Mouse (Mus musculus) Muller cell, postnatal 12 days (primary cell): ENCODE data around the gene Gm49366.
A peak's percentile ranks its signal among the peaks of the same experiment; 100 is the strongest.
"Not testable (repeated sequence)": the region's sequence is repeated elsewhere in the genome, so short reads cannot be mapped to it uniquely, and the experiment has no call there.

ENCODE experiments used
- DNase-seq: peaks from one replicate; pipeline ENCODE4 v3.0.0-alpha.2; 2015; ENCODE audit errors: inconsistent ontology term

Gene Gm49366

DNA sequence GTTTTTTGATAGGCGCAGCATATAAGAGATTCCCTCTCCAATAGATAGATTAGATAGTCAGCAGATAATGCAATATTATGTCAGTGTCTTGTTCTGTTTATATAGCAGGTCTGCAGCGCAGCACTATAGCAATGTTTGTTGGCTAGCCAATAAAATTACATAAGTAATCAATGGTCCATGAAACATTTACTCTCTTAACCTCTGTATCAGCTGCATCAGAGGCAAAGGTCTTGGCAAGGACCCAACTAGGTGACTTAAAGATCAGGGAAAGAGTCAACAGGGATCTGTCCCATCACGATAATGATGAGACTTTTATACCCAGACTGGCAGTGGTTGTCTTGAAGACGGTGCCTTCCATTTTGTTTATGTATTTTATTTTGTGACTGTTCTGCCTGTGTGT is 5.9 kb upstream of the Gm49366 start:
- no peak for DNase-seq

DNA sequence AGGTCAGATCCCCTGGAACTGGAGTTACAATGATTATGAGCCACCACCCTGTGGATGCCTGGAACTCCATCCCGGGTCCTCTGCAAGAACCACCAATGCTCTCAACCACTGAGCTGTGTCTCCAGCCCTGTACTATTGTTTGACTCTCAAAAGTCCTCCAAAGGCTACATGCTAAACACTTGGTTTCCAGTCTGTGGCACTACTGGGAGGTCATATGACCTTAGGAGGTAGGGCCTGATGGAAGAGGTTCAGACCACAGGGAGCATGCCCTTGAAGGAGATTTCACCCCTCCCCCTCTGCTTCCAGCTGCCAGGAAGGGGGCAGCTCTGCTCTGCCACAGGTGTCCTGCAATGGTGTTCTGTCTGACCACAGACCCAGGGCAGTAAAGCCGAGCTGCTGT is 5.4 kb upstream of the Gm49366 start:
- DNase-seq, result not testable (repeated sequence)

DNA sequence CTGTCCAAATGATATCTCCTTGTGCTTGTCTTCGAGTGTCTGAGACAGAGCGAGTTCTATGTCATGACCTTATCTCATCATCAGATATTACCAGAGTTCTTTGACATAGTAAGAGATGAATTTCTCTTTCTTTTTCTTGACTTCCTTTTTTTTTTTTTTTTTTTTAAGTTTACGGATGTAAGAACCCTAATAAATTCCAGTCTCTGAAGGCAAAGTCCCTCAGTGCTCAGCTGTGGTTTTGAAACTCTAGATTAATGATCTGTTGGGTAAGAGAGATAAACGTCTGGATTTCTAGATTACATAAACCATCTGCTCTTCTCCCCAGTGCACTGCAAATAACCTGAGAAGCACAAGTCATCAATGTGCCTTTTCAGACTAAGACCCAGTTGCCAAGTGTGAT is 4.6 kb upstream of the Gm49366 start:
- no peak for DNase-seq

DNA sequence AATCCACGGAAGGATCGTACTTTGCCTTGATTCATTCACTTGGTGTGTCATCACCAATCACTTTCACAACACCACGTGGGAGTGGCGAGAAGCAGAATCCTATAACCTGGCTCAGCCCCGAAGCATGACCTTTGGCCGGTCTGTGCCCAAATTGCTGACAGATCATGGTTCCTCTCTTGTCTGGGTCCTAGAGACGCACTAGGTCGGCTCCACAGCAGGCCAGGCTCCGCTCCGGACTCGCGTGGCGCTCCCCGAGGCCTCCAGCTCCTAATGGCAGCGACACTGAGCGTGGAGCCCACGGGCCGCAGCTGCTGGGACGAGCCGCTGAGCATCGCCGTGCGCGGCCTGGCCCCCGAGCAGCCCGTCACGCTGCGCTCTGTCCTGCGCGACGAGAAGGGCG is 494 bp upstream of the Gm49366 start, which contains the start of gene Acot4:
TSS of gene Acot4 (plus strand) at position 139 of the 400 bp plus-strand sequence.
- DNase-seq, result peak; percentile 8

DNA sequence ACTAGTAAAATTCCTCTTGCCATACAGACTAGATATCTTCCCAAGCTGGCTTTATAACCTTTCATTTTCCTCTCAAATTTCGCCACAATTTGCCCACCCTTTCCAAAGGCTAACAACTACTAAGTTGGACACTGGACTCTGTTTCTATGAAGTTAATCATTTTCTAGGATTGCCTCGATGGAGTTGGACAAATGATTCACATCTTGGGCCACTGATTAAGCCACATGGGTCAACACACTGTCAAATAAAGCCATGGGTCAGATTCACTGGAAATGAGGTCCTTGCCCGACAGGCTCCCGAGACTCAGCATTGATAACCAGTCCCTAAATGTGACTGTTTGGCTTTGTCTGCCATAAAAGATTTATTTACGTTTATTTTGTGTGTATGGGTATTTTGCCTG is 3.5 kb downstream of the Gm49366 start:
- DNase-seq, result no peak

DNA sequence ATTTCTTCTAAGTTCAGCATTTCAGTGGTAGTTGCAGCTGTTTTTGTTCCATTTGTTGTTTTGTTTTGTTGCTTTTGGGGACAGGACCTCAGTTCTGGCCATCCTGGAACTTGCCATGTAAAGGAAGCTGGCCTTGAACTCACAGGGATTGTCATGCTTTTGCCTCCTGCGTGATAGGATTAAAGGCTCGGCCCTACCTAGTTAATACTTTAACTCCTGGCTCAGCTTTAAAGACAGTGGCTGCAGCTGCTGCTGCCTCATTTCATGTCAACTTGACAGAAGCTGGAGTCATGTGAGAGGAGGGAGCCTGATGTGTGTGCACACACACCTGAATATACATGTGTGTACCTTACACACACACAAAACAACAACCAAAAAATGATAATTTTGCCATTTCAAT is 5.3 kb downstream of the Gm49366 start:
- DNase-seq, result no peak

DNA sequence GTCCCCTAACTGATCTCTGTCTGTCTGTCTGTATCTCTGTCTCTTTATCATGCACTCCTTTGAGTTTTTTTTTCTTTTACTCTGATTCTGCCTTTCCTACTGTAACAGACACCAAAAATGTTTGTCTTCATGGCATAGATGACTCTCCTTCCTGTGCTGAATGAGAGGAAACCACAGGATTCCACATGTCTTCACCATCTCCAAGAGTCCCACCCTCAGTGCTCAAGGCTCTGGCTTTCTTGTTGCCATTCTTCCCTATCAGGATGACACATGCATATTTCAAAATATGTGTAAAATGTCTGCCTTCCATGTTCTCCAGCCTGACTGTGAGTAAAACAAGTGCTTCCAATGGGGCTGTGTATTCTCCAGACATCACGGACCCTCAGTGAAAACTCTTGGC is 8.2 kb downstream of the Gm49366 start:
- no peak for DNase-seq

DNA sequence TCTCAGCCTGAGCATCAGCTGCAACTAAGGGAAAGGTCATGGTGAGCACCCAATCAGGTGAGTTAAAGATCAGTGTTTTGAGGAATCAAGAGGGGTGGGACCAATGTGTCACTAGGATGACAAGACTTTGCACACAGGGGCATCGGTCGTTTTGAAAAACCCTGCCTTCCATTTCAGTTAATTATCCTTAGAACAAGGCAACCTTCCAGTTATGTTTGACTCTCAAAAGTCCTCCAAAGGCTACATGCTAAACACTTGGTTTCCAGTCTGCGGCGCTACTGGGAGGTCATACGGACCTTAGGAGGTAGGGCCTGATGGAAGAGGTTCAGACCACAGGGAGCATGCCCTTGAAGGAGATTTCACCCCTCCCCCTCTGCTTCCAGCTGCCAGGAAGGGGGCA is 12.0 kb downstream of the Gm49366 start:
- DNase-seq, result not testable (repeated sequence)

DNA sequence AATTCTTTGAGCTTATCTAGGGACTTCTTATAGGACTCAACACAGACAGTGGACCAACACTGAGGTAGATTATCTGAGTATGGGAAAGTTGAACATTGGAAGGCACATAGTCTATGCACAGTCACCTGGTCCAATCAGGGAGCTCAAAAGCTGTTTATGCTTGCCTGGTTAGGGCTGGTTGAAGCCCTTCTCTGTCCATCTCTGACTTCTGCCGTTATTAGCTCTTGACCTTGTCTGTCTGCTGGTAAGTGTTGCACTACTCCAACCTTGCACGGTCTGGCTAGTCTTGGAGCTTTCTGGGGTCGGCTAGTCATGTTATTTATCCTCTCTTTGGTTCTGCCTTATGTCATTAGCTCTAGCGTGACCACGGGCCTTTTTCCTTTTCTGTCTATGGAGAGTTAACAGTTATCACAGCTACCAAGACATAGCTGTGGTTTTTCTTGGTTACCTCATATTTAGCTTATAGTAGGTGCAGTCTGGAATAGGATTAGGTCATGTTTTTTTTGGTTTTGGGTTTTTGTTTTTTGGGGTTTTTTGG is 13.3 kb downstream of the Gm49366 start, which contains the start of gene Acot3:
TSS of gene Acot3 (plus strand) at position 208 of the 538 bp plus-strand sequence.
- no peak for DNase-seq

DNA sequence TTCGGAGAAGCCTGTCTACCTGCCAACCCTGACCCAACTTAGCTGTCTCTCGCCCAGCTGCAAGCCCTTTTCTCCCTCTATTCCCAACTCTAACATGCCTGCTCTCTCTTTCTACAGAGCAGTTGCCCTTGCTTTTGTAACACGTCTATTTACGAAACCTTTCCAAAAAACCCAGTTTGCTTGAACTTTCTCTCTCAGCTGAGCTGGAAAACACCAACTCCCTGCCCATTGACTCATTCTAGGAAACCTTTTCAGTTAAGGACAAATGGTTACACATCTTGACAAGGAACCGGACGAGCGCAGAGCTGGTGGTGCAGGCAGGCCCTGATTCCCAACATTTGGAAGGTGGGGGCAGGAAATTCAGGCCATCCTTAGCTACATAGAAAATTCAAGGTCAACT is 13.9 kb downstream of the Gm49366 start:
- DNase-seq, result no peak

DNA sequence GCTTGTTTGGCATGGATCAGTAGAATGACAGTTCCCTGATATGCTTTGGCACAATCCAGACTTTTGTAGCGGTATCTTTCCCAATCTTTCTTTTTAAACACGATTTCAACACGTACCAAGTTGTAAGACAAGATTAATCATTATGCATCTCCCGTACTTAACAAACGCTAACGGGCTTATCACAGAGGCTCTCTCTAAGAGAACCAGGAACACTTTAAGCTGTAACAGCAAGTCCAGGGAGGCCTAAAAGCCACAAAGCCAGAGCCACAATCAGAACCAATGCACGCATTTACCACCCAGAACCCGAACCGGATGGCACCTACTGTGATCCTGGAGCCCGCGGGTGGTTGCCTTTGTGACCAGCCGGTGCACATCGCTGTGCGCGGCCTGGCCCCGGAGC is 14.4 kb downstream of the Gm49366 start:
- DNase-seq, result no peak

DNA sequence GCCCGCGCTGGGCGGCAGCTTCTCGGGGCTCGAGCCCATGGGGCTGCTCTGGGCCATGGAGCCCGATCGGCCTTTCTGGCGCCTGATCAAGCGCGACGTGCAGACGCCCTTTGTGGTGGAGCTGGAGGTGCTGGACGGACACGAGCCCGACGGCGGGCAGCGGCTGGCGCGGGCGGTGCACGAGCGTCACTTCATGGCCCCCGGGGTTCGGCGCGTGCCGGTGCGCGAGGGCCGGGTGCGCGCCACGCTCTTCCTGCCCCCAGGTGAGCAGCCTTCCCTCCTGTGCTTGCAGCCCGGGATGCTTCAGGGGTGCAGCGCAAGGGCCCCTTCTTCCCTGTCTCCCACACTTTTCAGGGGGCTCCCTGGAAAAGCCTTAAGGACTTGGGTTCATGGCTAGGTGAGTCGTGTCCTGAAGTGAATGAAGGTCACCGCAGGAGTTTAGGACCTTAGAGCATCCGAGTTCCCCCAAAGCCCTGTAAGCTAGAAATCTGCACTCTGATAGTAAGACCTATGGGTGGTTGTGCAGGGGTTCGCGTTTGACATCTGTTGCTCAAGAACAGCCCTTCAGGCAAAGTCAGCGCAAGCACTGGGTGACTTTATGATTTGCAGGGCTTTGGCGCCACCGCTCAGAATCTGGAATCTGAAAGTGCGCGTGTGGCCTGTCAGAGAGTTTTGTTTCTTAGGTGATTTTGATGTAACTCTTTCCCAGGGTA is 15.1 kb downstream of the Gm49366 start:
- no peak for DNase-seq

DNA sequence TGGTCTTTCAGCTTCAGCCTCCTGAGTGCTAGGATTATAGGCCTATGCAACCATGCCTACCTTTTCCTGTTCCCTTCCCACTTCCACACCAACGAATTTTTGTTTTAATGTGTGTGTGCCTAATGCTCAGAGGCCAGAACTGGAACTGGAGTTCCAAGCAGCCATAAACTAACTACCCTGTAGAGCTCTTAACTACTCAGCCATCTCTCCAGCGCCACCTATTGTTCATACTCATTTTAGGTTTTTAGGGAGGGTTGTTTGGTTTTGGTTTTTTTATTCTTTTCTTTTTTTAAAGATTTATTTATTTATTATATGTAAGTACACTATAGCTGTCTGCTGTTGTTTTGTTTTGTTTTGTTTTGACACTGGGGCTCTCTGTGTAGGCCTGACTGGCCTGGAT is 22.2 kb downstream of the Gm49366 start:
- no peak for DNase-seq

DNA sequence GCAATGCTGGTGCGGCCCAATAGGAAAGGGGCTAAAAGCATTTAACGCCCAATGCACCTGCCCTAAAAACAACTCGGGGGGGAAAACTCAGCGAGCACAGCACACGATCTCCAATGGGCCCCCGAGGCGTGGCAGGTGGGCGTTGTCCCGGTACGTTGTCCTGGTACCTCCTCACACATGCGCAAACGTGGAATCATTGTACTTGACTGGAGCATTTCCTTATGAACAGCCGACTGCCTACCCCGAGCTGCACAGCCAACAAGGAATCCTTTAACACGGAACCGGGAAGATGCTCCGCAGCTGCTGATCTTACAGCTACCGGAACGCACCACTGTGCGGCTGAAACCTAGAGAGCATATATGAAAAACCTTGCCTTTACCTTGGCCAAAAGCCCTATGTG is 23.6 kb downstream of the Gm49366 start:
- no peak for DNase-seq

DNA sequence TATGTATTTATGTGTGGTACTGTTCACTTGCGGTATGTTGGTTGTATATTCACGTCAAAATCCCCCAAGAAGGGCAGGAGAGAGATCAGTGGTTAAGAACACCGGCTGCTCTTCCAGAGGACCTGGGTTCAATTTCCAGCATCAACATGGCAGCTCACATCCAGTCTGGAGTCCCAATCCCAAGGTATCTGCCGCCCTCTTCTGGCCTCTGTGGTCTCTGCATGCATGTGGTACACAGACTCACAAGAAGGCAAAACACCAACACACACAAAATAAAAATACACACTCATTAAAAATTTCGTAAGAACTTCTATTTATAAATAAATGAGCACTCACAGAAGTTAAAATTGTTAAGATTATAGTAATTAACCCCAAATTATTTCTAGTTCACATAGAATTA is 24.5 kb downstream of the Gm49366 start:
- DNase-seq, result no peak

DNA sequence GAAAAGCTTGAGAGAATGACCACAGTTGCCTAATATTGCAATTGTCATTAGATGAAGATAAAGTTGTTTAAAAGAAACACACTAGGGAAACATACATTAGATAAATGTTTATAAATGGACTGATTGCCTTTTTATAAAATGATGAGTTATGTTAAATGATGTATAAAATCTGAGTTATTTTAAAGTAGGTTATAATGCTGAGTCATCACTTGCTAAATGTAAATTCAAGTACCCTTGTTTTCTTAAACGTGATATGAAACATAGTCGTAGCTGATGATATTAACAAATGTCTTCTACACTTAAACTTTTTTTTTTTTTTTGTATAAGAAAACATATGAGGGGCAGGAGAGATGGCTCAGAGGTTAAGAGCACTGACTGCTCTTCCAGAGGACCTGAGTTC is 25.1 kb downstream of the Gm49366 start:
- DNase-seq, result no peak

DNA sequence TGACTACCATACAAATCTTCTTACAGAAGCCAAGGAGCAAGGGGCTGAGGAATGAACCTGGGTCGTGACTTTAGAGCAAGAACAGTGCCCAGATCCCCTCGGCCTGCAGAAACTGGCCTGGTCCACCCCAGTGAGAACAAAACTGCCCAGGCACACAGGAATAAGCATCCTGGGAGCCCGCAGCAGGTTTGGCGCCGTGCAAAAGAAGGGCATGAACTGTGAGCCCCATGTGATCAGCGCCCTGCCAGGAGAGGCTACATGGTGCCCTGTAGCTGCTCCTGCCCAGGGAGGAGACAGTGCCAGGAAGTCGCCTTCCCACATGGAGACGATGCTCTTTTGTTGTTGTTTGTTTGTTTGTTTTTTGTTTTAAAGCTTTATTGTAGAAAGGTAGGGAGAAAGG is 25.9 kb downstream of the Gm49366 start:
- DNase-seq, result no peak

DNA sequence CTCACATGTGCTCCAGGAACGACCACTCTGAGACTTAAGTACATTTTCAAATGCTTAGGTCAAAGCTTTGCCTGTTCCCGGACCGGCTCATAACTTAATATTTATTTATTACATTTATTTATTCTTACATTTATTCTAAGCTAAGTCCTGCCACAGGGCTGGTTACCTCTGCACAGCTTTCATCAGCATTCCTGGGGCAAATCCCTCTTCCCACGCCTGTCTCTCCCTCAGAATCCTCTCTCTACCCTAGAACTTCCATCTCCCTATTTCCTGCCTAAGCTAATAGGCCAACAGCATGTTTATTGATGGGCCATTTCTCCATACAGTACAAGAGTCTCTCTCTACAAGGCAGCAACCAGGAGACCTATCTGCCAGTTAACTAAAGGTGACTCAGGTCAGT is 29.0 kb downstream of the Gm49366 start:
- DNase-seq, result no peak

DNA sequence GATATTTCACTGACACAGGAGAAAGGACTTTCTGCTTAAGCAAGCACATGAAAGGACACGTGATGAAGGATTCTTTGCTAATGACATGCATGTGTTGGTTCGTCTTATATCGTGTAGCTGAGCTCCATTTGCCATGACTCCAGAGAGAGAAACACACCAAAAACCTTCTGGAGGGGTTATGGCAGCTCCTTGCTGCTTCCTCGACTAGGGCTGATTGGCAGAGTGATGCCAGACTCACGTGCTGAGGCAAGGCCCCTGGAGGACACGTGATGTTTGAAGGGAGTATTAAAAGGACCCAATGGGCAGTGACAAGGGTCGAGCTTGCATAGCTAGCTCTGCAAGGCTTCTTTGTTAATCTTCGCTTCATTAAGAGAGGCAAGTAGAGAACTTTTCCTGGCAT is 29.6 kb downstream of the Gm49366 start:
- no peak for DNase-seq

DNA sequence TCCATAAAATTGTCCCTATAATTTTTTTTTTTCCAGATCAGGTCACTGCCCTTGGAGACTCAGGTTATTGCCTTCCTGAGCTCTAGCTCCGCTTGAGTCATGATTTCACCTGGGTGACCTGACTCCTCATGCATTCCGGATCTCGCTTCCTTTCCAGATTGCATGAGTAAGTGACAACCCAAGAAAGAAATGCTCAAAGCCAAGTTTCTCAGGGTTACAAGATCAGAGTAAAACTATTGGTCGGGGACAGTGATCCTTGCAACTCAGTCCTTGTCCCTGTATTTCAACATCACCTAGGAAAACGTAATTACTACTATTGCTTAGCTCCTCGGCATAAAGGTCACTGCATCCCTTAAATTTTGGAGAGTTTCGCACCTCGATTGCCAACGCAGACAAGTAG is 30.3 kb downstream of the Gm49366 start, which contains the start of gene Acot5:
TSS of gene Acot5 (plus strand) at position 340 of the 400 bp plus-strand sequence.
- no peak for DNase-seq

DNA sequence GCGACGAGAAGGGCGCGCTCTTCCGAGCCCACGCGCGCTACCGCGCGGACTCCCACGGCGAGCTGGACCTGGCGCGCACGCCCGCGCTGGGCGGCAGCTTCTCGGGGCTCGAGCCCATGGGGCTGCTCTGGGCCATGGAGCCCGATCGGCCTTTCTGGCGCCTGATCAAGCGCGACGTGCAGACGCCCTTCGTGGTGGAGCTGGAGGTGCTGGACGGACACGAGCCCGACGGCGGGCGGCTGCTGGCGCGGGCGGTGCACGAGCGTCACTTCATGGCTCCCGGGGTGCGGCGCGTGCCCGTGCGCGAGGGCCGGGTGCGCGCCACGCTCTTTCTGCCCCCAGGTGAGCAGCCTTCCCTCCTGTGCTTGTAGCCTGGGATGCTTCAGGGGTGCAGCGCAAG is 30.8 kb downstream of the Gm49366 start:
- DNase-seq, result not testable (repeated sequence)

DNA sequence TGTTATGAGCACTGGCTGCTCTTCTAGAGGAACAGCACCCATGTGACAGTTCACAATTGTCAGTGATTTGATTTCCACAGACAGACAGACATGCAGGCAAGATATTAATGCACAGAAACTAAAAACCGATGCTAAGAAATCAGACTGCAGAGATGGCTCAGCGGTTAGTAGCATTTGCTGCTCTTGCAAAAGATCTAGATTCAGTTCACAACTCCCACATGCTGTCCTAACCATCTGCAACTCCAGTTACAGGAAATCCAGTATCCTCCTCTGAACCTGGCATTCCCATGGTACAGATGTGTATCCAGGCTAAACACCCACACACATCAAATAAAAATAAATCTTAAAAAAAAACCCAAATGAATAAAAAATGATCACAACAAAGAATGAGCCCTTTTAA is 33.0 kb downstream of the Gm49366 start:
- no peak for DNase-seq

DNA sequence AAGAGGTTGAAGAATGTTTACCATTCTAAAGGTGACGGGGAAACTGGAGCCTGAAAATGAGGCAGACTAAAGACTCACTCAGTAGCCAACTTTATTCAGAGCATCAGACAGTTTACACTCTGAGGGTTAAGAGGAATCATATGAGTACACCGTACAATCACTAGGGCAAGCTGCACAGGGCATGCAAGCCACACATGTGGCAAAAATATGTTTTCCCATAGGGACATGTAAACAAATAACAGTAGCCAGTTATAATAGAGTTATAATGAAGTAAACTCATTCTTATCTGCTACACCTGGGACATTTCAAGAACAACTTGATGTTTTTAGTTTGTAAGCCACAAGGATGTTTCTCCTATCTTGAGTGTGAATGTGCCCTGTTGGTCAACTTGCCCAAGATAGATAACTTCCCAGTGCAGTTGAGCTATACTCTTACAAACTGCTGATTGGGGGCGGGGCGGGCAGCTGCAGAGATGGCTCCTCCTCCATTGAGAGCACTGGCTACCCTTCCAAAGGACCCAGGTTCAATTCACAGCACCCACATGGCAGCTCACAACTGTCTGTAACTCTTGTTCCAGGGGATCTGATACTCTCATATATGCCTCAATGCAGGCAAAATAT is 38.7 kb downstream of the Gm49366 start:
- DNase-seq, result no peak
